Mouse (Mus musculus) bone marrow macrophage, adult 2 months (primary cell): ENCODE results near the gene Dcaf1. TPM values are rescaled to one million over a fixed set of nuclear protein-coding genes. Genes with fewer than 3 reads are reported as not detected.
A peak's percentile ranks its signal among the peaks of the same experiment; 100 is the strongest.

Experiments
- H3K27ac ChIP-seq: 2 replicates; pipeline ENCODE4 v1.5.1; 2012; ENCODE audit warnings: low read depth, low read length; ENCODE audit not compliant: insufficient read depth
- H3K4me1 ChIP-seq: 2 replicates; pipeline ENCODE4 v1.6.1; 2012; ENCODE audit warnings: low read length; ENCODE audit not compliant: control insufficient read depth, insufficient read depth
- H3K4me3 ChIP-seq: 2 replicates; pipeline ENCODE4 v1.5.1; 2012; ENCODE audit warnings: mild to moderate bottlenecking, low read length, moderate library complexity; ENCODE audit not compliant: insufficient read depth
- CTCF ChIP-seq: IDR thresholded peaks from 2 replicates; pipeline ENCODE4 v1.5.1; 2012; ENCODE audit warnings: low read depth, mild to moderate bottlenecking, low read length, moderate library complexity
- POLR2A ChIP-seq: IDR thresholded peaks from 2 replicates; pipeline ENCODE4 v1.6.1; 2012; ENCODE audit warnings: mild to moderate bottlenecking, low read depth, low read length, borderline replicate concordance
- polyA plus RNA-seq: library from polyadenylated mRNA; stranded (reverse); fragments of >200 nt; gene quantifications from 2 replicates; pipeline ENCODE4 v1.2.4, GENCODE M21; 2012; ENCODE audit not compliant: missing spikeins, insufficient read depth, insufficient read length

The Dcaf1 gene
- polyA plus RNA-seq, 1 experiment: 6.5 TPM

GRCm38 (mm10) chr9:106879471-106879870, 57.8 kb downstream of the Dcaf1 start:
- TF ChIP-seq POLR2A (no peak), CTCF (no peak)
- no peak overlapping the region for H3K27ac ChIP-seq
- peaks cover 19% of the 10 kb centered on the region for H3K4me1 ChIP-seq
- H3K4me3 ChIP-seq: no peak overlapping the region

GRCm38 (mm10) chr9:106881071-106881755, 59.5 kb downstream of the Dcaf1 start:
- Histone ChIP-seq H3K4me3 (no peak overlapping the region), H3K27ac (no peak overlapping the region), H3K4me1 (peaks cover 23% of the 10 kb centered on the region)
- no peak for TF ChIP-seq CTCF
- no peak for TF ChIP-seq POLR2A

DNA sequence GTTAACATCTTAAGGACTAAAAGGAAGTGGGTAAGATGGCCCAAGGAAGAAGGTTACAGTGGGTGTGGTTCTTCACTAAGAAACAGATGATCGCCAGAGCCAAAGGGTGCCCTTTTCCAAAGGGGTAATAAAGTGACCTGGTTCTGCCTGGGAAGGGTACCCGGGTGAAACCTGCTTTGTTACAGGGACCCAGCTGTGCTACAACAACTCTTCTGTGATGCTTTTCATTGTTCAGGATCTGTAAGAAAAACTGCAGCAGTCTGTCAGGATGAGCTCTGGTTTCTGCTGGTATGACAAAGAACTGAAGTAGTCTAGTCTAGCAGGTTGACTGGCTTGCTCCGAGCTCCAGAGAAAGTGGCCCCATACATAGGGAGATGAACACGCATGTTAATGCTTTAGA, 60.5 kb downstream of the Dcaf1 start:
- no peak overlapping the region for H3K27ac ChIP-seq
- TF ChIP-seq CTCF (no peak), POLR2A (no peak)
- H3K4me3 ChIP-seq: no peak overlapping the region
- peaks cover 23% of the 10 kb centered on the region for H3K4me1 ChIP-seq

- H3K27ac ChIP-seq: no peak overlapping the region
- no peak overlapping the region for H3K4me3 ChIP-seq
- peaks cover 26% of the 10 kb centered on the region for H3K4me1 ChIP-seq
- TF ChIP-seq POLR2A: no peak
- no peak for TF ChIP-seq CTCF
These were observed 61.4 kb downstream of the Dcaf1 start for GRCm38 (mm10) chr9:106883085-106883484.

GRCm38 (mm10) chr9:106884306-106884705, 62.6 kb downstream of the Dcaf1 start:
- Histone ChIP-seq H3K27ac (no peak overlapping the region), H3K4me3 (no peak overlapping the region), H3K4me1 (peaks cover 36% of the 10 kb centered on the region)
- TF ChIP-seq CTCF (no peak), POLR2A (no peak)

- peak overlapping the region; percentile 85 for H3K4me3 ChIP-seq
- no peak overlapping the region for H3K27ac ChIP-seq
- TF ChIP-seq CTCF: no peak
- H3K4me1 ChIP-seq: peaks cover 45% of the 10 kb centered on the region
These were observed 63.6 kb downstream of the Dcaf1 start for GRCm38 (mm10) chr9:106884996-106885900.

- TF ChIP-seq CTCF (no peak), POLR2A (no peak)
- Histone ChIP-seq H3K4me3 (peak overlapping the region; percentile 85), H3K4me1 (peaks cover 49% of the 10 kb centered on the region), H3K27ac (peak overlapping the region; percentile 45)
These were observed 64.4 kb downstream of the Dcaf1 start for GRCm38 (mm10) chr9:106885901-106886731.

GRCm38 (mm10) chr9:106886828-106887702, 65.4 kb downstream of the Dcaf1 start, which contains the start of gene Rbm15b:
Gene Rbm15b (minus strand): TSS chr9:106887428.
- H3K4me1 ChIP-seq: peaks cover 46% of the 10 kb centered on the region
- TF ChIP-seq POLR2A: peak; percentile 74; the same call in 1 of the 2 replicates
- TF ChIP-seq CTCF: no peak; the same call in 1 of the 2 replicates
- H3K27ac ChIP-seq: peak within 1 kb of the TSS; percentile 45
- H3K4me3 ChIP-seq: peak within 1 kb of the TSS; percentile 85

- no peak overlapping the region for H3K27ac ChIP-seq
- TF ChIP-seq POLR2A: no peak
- no peak for TF ChIP-seq CTCF
- peaks cover 36% of the 10 kb centered on the region for H3K4me1 ChIP-seq
- no peak overlapping the region for H3K4me3 ChIP-seq
These were observed 66.7 kb downstream of the Dcaf1 start for GRCm38 (mm10) chr9:106888346-106888745.

- H3K27ac ChIP-seq: no peak overlapping the region
- H3K4me1 ChIP-seq: peaks cover 34% of the 10 kb centered on the region
- TF ChIP-seq POLR2A: no peak
- TF ChIP-seq CTCF: no peak
- H3K4me3 ChIP-seq: no peak overlapping the region
These were observed 67.6 kb downstream of the Dcaf1 start for GRCm38 (mm10) chr9:106889321-106889720.
